Mouse (Mus musculus) spleen, postnatal 10 days (tissue): ENCODE measurements at regions not wholly inside any gene's neighbourhood (a gene's known extent, or its start where the extent isn't known, plus 50 kb on each side); places are given as distances from the start of the nearest gene placed in this dataset.

ENCODE experiments used
- DNase-seq, 2 experiments: peaks; one replicate each; pipeline ENCODE4 v3.0.0; 2021 to 2022; ENCODE audit warnings: low spot score in 2 of 2

DNA sequence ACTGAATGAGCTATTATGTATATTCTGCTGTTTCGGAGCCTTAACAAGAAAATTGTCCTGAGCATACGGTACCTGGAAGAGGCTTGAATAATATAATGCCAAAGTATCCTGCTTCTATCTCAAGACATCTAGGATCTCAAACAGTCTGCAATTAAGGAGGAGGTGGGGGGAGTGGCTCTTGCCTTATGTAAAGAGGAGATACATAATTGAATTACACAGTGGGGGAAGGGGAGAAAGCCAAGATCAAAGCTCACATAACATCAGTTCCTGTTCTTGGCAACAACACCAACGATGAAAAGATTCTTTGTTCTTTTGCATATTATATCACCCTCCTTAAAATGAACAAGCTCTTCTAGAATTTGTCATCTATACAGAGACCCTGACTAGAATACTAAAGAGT is 512.4 kb upstream of the Zeb2 start:
- DNase-seq, result no peak

DNA sequence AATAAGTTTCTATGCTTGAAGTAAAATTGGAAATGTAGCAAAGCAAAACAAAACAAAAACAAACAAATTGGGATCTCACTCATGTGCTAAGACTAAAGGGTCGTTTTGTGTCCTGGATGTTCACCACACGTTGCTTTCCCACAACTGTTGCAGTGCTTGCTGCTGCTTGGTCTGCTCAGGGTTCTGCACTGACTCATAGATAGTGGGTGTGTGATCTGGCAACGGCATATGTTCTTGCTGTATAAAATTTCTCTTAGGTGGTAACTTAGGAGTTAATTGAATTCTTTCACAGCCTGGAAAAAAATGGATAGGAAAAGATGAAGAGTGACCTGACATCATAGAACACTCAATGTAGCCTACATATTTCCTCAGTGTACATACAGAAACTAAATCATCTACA is 505.9 kb upstream of the Zeb2 start:
- no peak for DNase-seq

DNA sequence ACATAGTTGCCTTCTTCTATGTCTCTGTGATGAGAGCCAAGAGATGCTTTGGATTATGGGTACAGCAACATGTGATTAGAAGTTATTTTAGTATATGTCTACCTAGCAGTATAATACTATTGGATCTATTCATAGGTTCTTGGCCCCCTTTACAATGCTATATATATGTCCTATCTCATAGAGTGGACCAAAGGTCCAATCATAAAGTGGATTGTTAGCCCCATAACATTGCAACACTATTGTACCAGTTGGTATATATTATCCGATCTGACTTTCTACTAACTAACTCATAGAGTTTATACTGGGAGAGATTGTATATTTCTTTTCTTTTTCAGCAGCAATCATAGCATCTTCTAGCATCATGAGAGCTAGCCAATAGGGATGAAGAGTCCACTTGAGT is 491.7 kb upstream of the Zeb2 start:
- DNase-seq, result no peak

DNA sequence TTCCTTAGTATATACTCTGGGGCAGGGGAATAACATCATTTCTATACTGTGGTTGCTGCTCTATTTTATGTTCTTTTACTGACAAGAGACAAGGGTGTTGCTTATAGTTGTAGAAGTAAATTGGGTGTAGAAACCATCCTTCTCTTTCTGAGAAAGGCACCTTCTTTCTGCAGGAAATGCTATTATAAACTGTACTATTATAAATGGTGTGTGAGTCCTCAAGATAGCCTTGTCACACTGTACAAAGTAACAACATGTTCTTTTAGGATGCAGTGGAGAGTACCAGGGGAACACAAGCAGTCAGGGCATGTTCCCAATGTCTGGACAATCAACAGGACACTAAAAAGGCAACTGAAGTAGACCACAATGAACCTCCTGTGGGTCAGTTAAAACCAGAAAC is 490.2 kb upstream of the Zeb2 start:
- no peak for DNase-seq

DNA sequence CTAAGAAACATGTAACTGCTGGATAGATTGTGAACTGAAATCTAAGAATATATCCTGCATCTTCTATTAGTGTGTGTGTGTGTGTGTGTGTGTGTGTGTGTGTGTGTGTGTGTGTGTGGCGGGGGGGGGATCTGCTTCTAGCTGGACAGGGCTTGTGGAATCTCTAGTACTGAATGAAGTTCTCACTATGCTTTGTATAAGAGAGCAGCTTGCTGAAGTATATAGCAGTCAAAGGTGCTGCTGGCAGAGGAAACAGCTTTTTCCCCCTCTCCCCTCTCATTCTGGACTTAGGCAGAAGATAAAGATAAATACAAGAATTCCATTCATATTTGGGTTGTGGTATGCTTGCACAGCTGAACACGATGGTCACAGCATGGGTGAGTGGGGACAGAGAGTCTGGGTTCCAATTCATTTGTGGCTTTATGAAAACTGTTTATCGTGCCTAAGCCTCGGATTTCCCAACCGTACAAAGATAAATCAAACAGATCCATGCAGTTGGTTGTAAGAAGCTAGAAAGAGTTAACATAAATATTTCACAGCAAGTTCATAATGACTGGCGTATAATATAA is 484.2 kb upstream of the Zeb2 start:
- DNase-seq, result no peak

DNA sequence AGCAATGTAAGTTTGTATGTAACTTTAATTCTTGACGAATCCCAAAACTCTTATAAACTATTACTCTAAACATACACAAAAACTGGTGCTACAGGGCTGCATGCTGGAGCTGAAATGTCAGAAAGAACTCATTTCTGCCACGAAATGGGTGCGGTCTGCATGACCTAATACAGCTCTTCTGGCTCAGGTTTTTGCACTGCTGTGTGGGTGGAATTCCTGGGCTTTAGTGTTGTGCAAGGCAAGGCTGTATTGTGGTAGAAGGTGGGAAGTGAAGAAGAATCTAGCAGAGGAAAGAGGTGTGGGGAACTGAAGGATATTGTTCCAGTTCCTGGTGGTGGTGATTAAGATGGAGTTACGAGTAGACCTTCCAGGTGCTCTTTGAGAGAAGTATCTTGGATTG is 476.6 kb upstream of the Zeb2 start:
- no peak for DNase-seq

DNA sequence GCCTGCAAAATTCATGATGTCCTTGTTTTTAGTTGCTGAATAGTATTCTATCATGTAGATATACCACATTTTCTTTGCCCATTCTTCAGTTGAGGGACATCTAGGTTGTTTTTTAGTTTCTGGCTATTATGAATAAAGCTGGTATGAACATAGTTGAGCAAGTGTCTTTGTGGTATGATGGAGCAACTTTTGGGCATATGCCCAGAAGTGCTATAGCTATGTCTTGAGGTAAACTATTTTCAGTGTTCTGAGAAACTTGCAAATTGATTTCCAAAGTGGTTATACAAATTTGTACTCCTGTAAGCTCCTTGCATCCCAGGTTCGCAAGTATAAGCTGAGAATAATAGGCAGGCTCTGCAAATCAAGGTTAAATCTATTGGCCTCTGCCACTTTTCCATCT is 473.8 kb upstream of the Zeb2 start:
- no peak for DNase-seq

DNA sequence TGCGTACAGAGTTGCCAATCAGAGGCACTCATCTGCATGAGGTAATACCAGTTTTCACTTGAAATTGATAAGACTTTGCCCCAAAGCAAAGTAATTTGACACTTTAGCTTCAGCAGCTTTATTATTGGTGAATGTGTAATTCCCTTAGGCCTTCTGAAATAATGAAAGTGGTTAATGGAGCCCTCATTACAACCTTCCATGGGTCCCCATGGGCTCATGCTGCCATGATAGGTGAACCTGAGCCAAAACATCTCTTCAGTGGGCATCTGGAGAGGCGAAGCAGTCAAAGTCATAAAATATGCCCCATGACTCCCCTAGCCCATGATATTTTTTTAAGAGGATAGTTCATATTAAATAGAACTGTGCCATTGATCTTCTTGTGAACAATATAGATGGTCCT is 471.1 kb upstream of the Zeb2 start:
- no peak for DNase-seq

DNA sequence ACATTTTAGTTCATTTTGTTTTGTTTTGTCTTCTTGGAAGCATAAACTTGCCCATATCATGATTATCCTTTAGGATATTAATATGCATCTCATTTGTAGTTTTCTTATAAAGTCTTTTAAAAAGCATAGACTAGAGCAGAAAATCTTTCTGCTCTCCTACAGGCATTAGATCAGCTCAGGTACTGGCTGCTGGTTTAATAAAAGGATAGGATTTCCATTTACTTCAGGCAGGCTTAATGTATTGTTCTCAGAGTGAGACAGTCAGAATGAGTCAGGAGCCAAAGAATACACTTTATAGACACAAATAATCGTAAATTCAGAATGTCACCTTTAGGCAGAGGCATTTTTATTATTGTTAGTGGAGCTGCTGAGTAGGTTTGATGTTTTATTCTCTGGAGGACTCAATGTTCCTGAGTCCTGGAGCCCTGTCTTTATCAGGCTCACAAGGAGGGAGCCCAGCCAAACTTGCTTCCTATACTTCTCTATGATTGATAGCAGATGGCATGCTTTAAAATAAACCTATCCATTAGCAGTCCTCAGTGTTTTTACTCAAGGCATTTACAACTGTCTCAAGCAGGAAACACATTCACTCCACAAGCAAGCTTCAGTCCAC is 469.5 kb upstream of the Zeb2 start:
- no peak for DNase-seq

DNA sequence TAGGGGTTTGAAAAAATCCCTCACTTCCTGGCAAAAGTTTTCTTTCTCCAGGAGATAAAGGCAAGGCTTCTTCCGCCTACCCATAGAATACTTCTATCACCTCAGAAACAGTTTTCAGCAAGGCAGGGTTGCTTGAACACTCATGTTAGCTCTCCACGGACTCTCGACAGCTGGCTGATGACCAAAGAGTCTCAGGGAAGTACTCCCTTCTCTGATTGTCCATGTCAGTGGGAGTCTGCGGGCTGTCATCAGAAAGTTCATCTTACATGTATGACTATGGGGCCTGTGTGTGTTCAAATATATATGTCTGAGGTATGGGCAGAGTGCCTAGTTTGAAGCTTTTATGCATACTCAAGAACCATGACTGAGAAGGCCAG is 464.3 kb upstream of the Zeb2 start:
- no peak for DNase-seq

DNA sequence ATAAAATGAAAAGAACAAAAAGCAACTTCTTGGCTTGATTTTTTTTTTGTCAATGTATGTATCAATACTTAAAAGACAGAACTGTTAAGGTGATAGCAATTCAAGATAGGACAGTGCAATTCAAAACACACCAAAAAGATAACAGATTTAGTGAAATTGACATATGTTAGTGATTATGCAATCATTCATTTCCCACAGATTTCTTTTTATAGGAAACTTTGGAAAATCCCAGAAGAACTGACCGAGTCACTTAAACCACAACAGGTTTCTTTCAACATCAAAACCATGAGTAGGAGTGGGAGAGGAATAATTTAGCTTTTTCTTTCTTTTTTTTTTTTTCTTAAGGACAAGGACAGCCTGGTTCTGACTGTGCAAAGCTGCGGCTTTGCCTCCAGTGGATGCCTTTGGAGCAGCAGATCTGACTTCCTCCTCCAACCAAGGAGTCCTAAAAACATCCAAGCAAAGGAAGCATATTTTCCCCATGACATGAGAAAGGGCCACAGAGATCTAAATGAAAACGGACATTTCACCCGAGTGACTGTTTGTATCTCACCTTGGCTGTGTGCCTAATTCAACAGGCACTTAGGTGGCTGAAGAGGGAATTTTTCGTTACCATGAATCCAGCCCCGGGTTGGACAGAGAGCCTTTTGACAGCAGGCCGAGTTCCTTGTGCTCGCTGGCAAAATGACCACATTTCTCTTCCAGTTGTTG is 463.8 kb upstream of the Zeb2 start:
- no peak for DNase-seq

DNA sequence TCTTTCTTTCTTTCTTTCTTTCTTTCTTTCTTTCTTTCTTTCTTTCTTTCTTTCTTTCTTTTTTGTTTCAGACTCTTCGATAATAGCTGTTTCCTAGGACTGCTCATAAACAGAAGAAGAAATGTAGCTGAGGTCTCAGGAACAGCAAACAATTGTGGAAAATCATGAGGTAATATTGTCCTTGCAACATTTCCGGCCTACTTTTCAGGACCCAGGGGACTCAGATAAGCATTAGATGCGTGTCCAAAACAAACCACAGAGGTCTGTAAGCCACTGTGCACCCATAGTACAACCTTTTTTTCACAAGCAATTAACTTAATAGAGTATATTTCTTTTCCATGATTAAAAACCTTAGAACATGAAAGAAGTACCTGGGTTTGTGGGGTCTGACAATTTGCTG is 455.7 kb upstream of the Zeb2 start:
- DNase-seq, result no peak

DNA sequence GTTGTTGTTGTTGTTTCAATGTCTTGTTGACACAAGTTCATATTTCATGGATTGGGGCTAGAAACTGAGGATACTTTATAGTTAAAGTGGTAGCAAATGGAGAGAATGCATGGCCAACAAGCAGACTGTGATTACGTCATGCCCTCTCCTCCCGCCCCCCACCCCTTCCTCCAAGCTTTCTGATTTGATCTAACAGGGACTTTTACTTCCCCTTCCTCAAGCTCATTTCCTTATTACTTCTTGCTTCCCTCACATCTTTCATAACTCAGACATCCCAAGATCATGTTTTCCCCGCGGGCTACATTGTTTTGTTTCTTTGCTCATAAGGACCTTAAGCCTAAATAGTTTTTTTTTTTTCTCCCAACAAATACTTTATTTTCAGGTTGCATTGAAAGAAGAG is 437.5 kb upstream of the Zeb2 start:
- no peak for DNase-seq

DNA sequence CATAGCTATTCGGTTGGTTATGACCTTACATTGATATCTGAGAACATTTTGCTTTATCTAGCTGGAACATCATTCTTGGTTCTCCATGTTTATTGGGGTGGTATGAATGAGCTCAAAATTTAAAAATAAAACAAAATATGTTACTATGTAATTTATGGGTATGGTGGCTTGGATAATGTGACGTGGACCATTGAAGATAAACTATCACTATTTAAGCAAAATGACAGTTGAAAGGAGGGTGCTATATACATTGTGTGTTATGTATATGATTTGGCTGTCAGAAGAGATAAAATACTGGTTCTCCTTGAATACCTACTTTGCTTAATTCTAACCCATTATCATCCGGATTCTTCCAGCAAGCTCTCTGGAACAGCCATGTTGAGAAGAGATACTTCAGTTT is 424.2 kb upstream of the Zeb2 start:
- DNase-seq, result no peak

DNA sequence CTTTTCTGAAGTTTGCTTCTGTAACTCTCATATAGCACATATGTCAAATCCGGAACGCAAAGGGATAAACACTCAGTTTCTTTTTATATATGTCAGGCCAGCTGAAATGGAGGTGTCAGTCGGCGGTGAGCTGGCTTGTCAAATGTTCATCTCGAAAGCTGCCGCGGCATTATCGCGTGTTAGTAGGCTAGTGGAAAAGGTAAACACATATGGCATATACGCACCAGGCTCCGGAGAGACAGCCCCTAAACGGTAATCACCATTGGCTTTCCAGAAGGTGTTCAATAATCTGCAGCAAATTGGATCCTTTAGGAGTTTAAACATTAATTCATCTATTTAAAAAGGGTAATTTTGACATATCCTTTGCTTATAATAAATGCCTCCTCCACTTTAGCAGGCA is 421.8 kb upstream of the Zeb2 start:
- DNase-seq, result no peak

DNA sequence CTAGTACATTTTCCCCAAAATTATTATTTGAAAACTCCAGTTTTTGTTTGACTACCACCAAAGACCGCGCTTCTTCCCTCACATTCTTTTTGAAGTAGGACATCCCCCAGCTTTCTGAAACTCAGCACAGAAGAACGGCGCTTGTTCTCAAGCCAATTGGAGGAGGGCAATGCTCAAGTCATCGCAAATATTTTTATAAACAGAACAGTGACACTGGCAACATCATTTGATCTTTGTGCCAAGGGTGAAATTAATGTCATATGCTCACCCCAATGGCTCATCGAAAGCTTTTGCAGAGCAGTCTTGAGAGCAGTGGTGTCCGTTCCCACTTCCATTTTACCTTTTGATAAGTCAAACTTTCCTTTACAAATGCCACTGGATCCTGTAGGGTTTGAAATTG is 420.5 kb upstream of the Zeb2 start:
- DNase-seq, result no peak

DNA sequence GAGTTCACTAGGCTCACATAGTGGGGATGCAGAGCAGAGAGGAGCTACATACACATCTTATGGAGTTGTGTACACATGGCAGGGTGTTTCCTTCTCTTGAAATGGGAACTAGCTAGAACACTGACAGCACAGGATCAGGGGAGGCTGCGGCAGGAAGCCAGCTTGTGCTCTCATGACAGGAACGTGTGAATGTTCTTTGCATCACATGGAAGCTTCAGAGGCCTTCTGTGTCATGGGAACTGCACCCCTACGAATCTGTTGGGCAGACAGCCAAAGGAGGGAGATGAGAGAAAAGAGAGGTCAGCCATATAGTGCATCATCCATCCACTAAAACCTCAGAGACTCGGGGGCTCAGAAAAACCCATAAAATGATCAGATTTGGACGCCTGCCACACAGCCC is 417.6 kb upstream of the Zeb2 start:
- DNase-seq, result no peak

DNA sequence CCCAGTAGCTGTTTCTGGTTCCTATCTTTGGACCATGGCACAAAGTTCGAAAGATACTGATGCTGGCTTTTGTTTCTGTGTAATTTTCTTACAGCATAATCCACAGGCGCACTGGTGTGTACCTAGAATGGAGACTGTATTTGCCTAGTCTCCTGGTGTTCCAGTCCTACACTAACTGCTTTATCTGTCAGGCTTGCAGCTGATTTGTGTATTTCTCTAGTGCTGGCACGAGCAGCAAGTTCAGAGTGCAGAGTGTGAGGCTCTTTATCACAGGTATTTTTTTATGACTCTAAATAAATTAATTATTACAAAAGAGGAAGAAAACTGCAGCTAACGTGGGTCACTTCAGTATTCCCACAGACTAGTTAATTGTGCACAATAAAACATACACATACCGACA is 405.1 kb upstream of the Zeb2 start:
- no peak for DNase-seq

DNA sequence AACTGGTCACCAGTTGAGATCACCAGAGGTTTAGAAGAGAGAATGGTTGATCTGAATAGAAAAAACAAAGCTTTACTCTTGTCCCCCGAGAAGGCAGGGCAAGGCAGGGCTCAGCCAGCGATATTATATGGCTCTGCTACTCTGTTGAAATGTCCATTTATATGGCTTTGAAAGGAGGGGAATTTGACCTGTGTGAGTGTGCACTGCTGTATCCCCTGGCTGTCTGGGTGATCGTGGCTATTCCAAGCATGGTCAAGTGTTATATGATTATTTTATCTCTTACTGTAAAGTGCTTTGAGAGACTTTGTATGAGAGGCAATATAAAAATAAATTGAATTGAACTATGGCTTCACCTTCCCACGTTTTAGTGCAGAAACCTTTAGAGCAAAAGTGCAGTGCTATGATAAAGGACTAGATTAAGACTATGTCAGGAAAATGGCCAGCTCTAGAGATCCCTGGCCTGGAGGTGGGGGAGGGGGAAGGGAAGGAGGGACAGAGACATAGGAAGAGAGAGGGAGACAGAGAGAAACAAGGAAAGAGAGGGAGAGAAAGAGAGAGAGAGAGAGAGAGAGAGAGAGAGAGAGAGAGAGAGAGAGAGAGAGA is 402.5 kb upstream of the Zeb2 start:
- no peak for DNase-seq

DNA sequence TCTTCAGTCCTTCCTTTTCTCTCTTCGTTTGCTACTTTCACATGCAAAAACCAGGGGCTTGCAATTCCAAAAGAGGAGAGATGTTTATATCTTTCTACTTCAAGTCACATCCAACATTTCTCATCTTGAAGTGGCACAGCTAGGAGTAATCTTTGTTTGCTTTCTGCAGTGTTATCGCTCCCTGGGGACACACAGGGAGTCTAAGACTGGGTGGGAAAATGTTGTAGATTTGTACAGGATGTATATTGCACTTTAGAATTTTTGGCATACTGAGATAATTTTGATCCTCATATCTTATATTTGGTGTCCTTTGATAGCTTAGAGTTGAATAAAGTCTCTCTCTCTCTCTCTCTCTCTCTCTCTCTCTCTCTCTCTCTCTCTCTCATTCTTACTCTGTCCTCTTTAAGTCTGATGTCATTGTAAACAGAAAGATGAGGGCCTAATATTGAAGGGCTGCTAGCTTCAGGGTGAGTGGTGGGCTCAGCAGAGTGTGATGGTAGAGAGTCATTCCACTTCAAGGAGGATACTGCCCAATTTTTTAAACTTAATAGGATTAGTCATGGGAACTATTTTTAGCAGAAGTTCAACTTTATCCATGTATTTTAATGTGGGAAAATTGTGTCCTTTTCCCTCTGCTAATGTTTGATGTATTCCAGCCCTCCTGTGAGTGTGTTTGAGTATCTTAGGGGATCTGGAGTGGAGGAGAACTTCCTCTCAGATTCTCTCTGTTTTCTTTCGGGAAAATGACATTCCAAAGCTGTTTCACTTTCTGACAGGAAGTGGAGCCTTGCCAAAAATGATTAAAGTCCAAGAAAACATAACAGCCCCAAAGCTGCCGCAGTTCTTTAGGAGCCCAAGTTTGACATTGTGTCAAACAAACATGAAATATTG is 397.3 kb upstream of the Zeb2 start:
- DNase-seq, result no peak

DNA sequence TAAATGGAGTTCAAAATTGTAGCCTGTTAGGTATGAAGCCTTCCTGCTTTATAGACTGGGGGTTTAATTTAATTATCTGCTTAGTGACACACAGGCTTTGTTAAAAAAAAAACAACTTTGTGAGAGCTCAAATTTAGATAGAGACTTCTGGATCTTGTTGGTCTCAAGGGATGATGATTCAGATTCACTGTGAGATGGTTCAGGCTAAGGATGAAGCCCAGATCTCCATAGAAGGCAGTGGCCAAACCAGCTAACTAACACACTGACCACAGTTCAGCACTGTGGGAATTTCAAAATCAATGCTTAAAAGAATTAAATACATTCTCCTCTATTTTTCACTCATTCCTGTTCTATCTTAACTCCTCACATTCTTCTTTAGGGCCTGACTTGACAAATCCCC is 395.7 kb upstream of the Zeb2 start:
- no peak for DNase-seq

DNA sequence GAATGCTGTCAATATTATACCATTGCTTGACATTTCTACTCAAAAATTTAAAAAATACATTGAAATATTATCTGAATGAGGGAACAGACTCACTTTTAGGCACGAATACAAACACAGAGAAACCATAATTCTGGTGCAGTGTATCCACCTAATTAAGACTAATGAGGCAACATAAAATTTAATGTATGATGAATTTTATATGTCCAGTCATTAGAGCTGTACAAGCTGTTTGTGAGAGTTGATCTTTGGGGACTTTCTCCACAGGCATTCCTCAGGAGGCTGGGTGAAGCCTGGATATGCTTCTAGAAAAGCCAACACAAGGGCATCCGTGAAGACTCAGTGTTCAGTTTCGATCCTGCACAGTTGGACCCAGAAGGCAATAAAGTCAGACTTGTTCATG is 394.6 kb upstream of the Zeb2 start:
- no peak for DNase-seq
